Mouse (Mus musculus): ENCODE measurements at regions not wholly inside any gene's neighbourhood (a gene's known extent, or its start where the extent isn't known, plus 50 kb on each side); places are given as distances from the start of the nearest gene placed in this dataset.

DNA sequence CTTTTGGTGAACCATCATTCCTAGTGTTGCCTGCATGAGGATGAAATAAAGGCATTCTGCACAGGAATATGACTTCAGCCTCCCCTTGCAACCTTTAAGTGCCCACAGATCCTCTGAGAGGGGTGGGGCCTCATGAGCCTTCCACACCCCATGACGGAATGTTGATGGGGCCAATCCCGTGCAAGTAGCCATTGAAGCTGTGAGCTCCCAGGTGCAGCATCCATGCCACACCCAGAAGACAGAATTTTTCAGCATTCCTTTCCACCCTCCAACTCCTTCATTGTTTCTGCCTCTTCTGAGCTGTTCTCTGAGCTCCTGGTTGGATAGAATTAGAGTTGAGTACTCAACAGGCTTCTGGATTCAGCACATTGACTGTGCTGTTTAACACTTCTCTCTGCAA lies 174.6 kb upstream of the Srrm4 start:
- Histone ChIP-seq H3K9ac (replicated peaks; ENCODE audit: low read depth) (no peak overlapping the region), H3K4me3 (ENCODE audit: low read depth, low read length) (no peak overlapping the region), H3K27ac (ENCODE audit: low read length) (no peak overlapping the region), H3K27me3 (replicated peaks; ENCODE audit: insufficient read depth, low read length) (no peaks in the 10 kb centered on the region), H3K4me1 (ENCODE audit: insufficient read depth, low read depth, low read length) (no peaks in the 10 kb centered on the region), H3K4me2 (replicated peaks; ENCODE audit: low read depth, low read length) (no peak overlapping the region), H3K9me3 (ENCODE audit: low read length) (no peaks in the 10 kb centered on the region), H3K36me3 (ENCODE audit: insufficient read depth, low read length) (no peaks in the 10 kb centered on the region)
- TF ChIP-seq CTCF (IDR thresholded peaks at IDR 0.05) (no peak), EP300 (IDR thresholded peaks at IDR 0.05) (no peak)
- 77% methylated on average over 2 of the region's 2 CpGs for WGBS
- DNase-seq (ENCODE audit: low spot score) (no peak), ATAC-seq (no peak)

- Histone ChIP-seq H3K4me3 (ENCODE audit: low read depth, low read length) (no peak overlapping the region), H3K9me3 (ENCODE audit: low read length) (no peaks in the 10 kb centered on the region), H3K27ac (ENCODE audit: low read length) (no peak overlapping the region), H3K27me3 (replicated peaks; ENCODE audit: insufficient read depth, low read length) (no peaks in the 10 kb centered on the region), H3K4me2 (replicated peaks; ENCODE audit: low read depth, low read length) (no peak overlapping the region), H3K4me1 (ENCODE audit: insufficient read depth, low read depth, low read length) (no peaks in the 10 kb centered on the region), H3K36me3 (ENCODE audit: insufficient read depth, low read length) (no peaks in the 10 kb centered on the region), H3K9ac (replicated peaks; ENCODE audit: low read depth) (no peak overlapping the region)
- no peak for ATAC-seq
- TF ChIP-seq CTCF (IDR thresholded peaks at IDR 0.05) = no peak
- no peak for TF ChIP-seq EP300 (IDR thresholded peaks at IDR 0.05)
- DNase-seq (ENCODE audit: low spot score) = no peak
- WGBS = 81% methylated on average over 6 of the region's 6 CpGs
These were observed 169.7 kb upstream of the Srrm4 start for GRCm38 (mm10) chr5:116761323-116761722.

DNA sequence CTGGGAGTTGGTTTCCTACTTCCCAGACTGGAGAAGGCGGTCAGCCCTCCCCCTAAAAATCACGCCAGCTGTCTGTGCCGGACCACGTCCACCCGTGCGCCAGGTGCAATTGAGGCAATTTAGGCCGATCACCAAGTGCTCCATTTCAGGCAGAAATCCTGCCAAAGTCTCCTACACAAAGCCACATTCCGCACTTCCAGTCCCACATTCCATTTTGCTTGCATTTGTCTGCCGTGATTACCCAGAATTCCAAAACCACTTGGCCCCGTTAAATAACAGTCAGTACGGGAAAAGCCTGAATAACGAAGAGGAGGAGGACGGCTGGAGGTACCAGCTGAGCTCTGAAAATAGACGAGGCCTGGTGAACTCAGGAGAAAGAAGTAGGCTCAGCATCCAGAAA lies 167.1 kb upstream of the Srrm4 start:
- Histone ChIP-seq H3K27ac (ENCODE audit: low read length) (no peak overlapping the region), H3K4me2 (replicated peaks; ENCODE audit: low read depth, low read length) (no peak overlapping the region), H3K4me1 (ENCODE audit: insufficient read depth, low read depth, low read length) (no peaks in the 10 kb centered on the region), H3K9me3 (ENCODE audit: low read length) (no peaks in the 10 kb centered on the region), H3K36me3 (ENCODE audit: insufficient read depth, low read length) (no peaks in the 10 kb centered on the region), H3K4me3 (ENCODE audit: low read depth, low read length) (no peak overlapping the region), H3K27me3 (replicated peaks; ENCODE audit: insufficient read depth, low read length) (no peaks in the 10 kb centered on the region), H3K9ac (replicated peaks; ENCODE audit: low read depth) (no peak overlapping the region)
- WGBS = 81% methylated on average over 14 of the region's 14 CpGs
- DNase-seq (ENCODE audit: low spot score) (no peak), ATAC-seq (no peak)
- no peak for TF ChIP-seq EP300 (IDR thresholded peaks at IDR 0.05)
- TF ChIP-seq CTCF (IDR thresholded peaks at IDR 0.05) = no peak

- Histone ChIP-seq H3K9me3 (ENCODE audit: low read length) (no peaks in the 10 kb centered on the region), H3K27ac (ENCODE audit: low read length) (no peak overlapping the region)
- no peak for ATAC-seq
These were observed 161.3 kb upstream of the Srrm4 start for GRCm38 (mm10) chr5:116752941-116753340.

GRCm38 (mm10) chr5:116752096-116752495 lies 160.5 kb upstream of the Srrm4 start:
- DNase-seq (ENCODE audit: low spot score) (no peak), ATAC-seq (no peak)
- Histone ChIP-seq H3K36me3 (ENCODE audit: insufficient read depth, low read length) (no peaks in the 10 kb centered on the region), H3K27me3 (replicated peaks; ENCODE audit: insufficient read depth, low read length) (no peaks in the 10 kb centered on the region), H3K9ac (replicated peaks; ENCODE audit: low read depth) (no peak overlapping the region), H3K4me1 (ENCODE audit: insufficient read depth, low read depth, low read length) (no peaks in the 10 kb centered on the region), H3K4me3 (ENCODE audit: low read depth, low read length) (no peak overlapping the region), H3K9me3 (ENCODE audit: low read length) (no peaks in the 10 kb centered on the region), H3K4me2 (replicated peaks; ENCODE audit: low read depth, low read length) (no peak overlapping the region), H3K27ac (ENCODE audit: low read length) (no peak overlapping the region)
- 39% methylated on average over 1 of the region's 1 CpGs for WGBS
- TF ChIP-seq EP300 (IDR thresholded peaks at IDR 0.05) (no peak), CTCF (IDR thresholded peaks at IDR 0.05) (no peak)

More at GRCm38 (mm10) chr5:116752941-116753340, 161.3 kb upstream of the Srrm4 start:
- H3K4me2 ChIP-seq (replicated peaks; ENCODE audit: low read depth, low read length) = no peak overlapping the region
- no peaks in the 10 kb centered on the region for H3K36me3 ChIP-seq (ENCODE audit: insufficient read depth, low read length)
- no peak for TF ChIP-seq CTCF (IDR thresholded peaks at IDR 0.05)
- TF ChIP-seq EP300 (IDR thresholded peaks at IDR 0.05) = no peak
- no peak overlapping the region for H3K9ac ChIP-seq (replicated peaks; ENCODE audit: low read depth)
- no peak overlapping the region for H3K4me3 ChIP-seq (ENCODE audit: low read depth, low read length)
- no peaks in the 10 kb centered on the region for H3K4me1 ChIP-seq (ENCODE audit: insufficient read depth, low read depth, low read length)
- DNase-seq (ENCODE audit: low spot score) = no peak
- WGBS = 59% methylated on average over 2 of the region's 2 CpGs
- no peaks in the 10 kb centered on the region for H3K27me3 ChIP-seq (replicated peaks; ENCODE audit: insufficient read depth, low read length)

DNA sequence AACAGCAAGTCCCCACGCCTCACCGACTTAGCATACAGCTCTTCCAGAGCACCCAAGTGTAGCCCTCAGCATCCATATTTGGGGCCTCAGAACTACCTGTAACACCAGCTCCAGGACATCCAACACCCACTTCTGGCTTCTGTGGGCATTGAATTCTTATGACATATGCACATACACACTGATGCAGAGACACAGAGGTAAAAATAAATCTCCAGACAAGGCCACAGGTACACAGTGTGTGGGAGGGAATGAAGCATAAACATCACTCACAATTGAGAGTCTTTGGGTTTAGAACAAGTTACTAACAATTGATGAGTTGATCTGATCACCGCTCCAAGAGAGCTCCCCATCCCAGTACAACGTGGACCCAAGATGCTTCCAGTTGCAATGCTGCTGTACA lies 154.2 kb upstream of the Srrm4 start:
- Histone ChIP-seq H3K27ac (ENCODE audit: low read length) (no peak overlapping the region), H3K4me1 (ENCODE audit: insufficient read depth, low read depth, low read length) (no peaks in the 10 kb centered on the region), H3K9me3 (ENCODE audit: low read length) (no peaks in the 10 kb centered on the region), H3K9ac (replicated peaks; ENCODE audit: low read depth) (no peak overlapping the region), H3K4me2 (replicated peaks; ENCODE audit: low read depth, low read length) (no peak overlapping the region), H3K27me3 (replicated peaks; ENCODE audit: insufficient read depth, low read length) (no peaks in the 10 kb centered on the region), H3K36me3 (ENCODE audit: insufficient read depth, low read length) (no peaks in the 10 kb centered on the region), H3K4me3 (ENCODE audit: low read depth, low read length) (no peak overlapping the region)
- DNase-seq (ENCODE audit: low spot score) = no peak
- 90% methylated on average over 4 of the region's 4 CpGs for WGBS
- TF ChIP-seq EP300 (IDR thresholded peaks at IDR 0.05) (no peak), CTCF (IDR thresholded peaks at IDR 0.05) (no peak)
- no peak for ATAC-seq

GRCm38 (mm10) chr5:116744389-116744788 lies 152.8 kb upstream of the Srrm4 start:
- no peak overlapping the region for H3K9ac ChIP-seq (replicated peaks; ENCODE audit: low read depth)
- 32% methylated on average over 10 of the region's 10 CpGs for WGBS

More at GRCm38 (mm10) chr5:116744389-116744788, 152.8 kb upstream of the Srrm4 start:
- H3K27ac ChIP-seq (ENCODE audit: low read length) = no peak overlapping the region
- H3K4me2 ChIP-seq (replicated peaks; ENCODE audit: low read depth, low read length) = no peak overlapping the region
- TF ChIP-seq CTCF (IDR thresholded peaks at IDR 0.05) = no peak
- no peak for TF ChIP-seq EP300 (IDR thresholded peaks at IDR 0.05)
- ATAC-seq (no peak), DNase-seq (ENCODE audit: low spot score) (no peak)
- no peaks in the 10 kb centered on the region for H3K4me1 ChIP-seq (ENCODE audit: insufficient read depth, low read depth, low read length)
- H3K27me3 ChIP-seq (replicated peaks; ENCODE audit: insufficient read depth, low read length) = no peaks in the 10 kb centered on the region
- H3K9me3 ChIP-seq (ENCODE audit: low read length) = no peaks in the 10 kb centered on the region
- H3K4me3 ChIP-seq (ENCODE audit: low read depth, low read length) = no peak overlapping the region
- H3K36me3 ChIP-seq (ENCODE audit: insufficient read depth, low read length) = no peaks in the 10 kb centered on the region

All from lung, postnatal 0 days (tissue).